Mouse (Mus musculus): ENCODE results near the gene Rbl1. TPM values are rescaled to one million over a fixed set of nuclear protein-coding genes. Genes with fewer than 3 reads are reported as not detected.

Gene Rbl1
- polyA plus RNA-seq, 1 experiment from 2014 or later, result 36.2 TPM

- H3K9ac ChIP-seq, result no peak overlapping the region
- 91% methylated on average over 9 of the region's 9 CpGs for WGBS
- peaks cover 6% of the 10 kb centered on the region; the same call in 1 of the 2 replicates for H3K9me3 ChIP-seq
- H3K4me3 ChIP-seq (replicated peaks), result no peak overlapping the region
- no peaks in the 10 kb centered on the region for H3K36me3 ChIP-seq (replicated peaks)
- H3K27ac ChIP-seq, result no peak overlapping the region
- H3K4me2 ChIP-seq, result no peak overlapping the region
- H3K4me1 ChIP-seq, result peaks cover 5% of the 10 kb centered on the region; the same call in 1 of the 2 replicates
- H3K27me3 ChIP-seq, result no peaks in the 10 kb centered on the region
- ATAC-seq (ENCODE audit: low FRiP score), result no peak
These were observed 66.2 kb downstream of the Rbl1 start for GRCm38 (mm10) chr2:157137959-157138731.

DNA sequence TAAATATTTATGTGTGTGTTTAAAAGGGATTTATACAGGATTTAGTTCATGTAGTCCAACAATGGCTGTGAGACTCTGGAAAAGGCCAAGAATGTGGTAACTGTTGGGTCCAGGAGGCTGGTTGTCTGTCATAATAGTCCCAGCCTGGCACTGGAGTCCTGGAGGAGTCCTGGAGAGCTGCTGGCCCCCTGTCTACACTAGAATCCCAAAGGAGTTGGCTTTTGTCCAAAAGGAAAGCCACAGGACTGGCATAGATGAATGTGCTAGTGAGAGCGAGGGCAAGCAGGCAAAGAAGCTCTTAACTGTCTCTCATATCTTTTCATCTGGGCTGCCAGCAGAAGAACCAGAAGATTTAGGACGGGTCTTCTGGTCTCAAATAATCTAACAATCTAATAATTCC is 67.7 kb downstream of the Rbl1 start:
- peaks cover 6% of the 10 kb centered on the region; the same call in 1 of the 2 replicates for H3K9me3 ChIP-seq
- H3K4me3 ChIP-seq (replicated peaks), result no peak overlapping the region
- ATAC-seq (ENCODE audit: low FRiP score), result no peak
- H3K27me3 ChIP-seq, result no peaks in the 10 kb centered on the region
- H3K4me1 ChIP-seq, result peaks cover 5% of the 10 kb centered on the region; the same call in 1 of the 2 replicates
- no peak overlapping the region for H3K4me2 ChIP-seq
- H3K36me3 ChIP-seq (replicated peaks), result no peaks in the 10 kb centered on the region
- no peak overlapping the region for H3K9ac ChIP-seq
- H3K27ac ChIP-seq, result no peak overlapping the region
- whole genome bisulfite sequencing, result 87% methylated on average over 2 of the region's 2 CpGs

GRCm38 (mm10) chr2:157136176-157136575 is 68.2 kb downstream of the Rbl1 start:
- Histone ChIP-seq H3K4me2 (no peak overlapping the region), H3K9me3 (peaks cover 6% of the 10 kb centered on the region; the same call in 1 of the 2 replicates), H3K27me3 (no peaks in the 10 kb centered on the region), H3K4me3 (replicated peaks) (no peak overlapping the region), H3K27ac (no peak overlapping the region), H3K9ac (no peak overlapping the region), H3K36me3 (replicated peaks) (no peaks in the 10 kb centered on the region), H3K4me1 (peaks cover 5% of the 10 kb centered on the region; the same call in 1 of the 2 replicates)
- WGBS, result 86% methylated on average over 4 of the region's 4 CpGs
- no peak for ATAC-seq (ENCODE audit: low FRiP score)

DNA sequence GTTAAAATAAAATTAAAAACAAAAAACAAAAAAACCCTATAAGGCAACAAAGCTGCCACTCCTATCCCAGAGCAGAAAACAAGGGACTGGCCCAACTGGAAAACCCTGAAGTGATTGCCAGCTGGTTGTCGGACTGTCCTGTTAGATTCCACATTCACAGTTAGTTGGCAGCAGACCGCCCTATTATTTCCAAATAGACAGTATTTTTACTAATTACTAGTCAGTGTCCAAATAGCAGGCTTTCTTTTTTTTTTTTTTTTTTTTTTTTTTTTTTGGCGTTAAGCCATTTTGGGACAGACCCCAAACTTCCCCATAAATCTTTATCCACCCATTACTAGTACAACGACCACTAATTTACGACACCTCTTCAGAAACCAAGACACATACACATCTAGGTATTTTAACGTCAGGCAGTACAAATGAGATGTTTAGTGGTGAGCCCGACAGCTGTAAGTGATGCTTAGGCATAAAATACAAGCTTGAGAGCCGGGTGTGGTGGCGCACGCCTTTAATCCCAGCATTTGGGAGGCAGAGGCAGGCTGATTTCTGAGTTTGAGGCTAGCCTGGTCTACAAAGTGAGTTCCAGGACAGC is 68.7 kb downstream of the Rbl1 start:
- H3K9ac ChIP-seq, result peak overlapping the region; percentile 78; the same call in 1 of the 2 replicates
- peaks cover 6% of the 10 kb centered on the region; the same call in 1 of the 2 replicates for H3K9me3 ChIP-seq
- peaks cover 5% of the 10 kb centered on the region; the same call in 1 of the 2 replicates for H3K4me1 ChIP-seq
- no peaks in the 10 kb centered on the region for H3K27me3 ChIP-seq
- H3K36me3 ChIP-seq (replicated peaks), result no peaks in the 10 kb centered on the region
- H3K4me3 ChIP-seq (replicated peaks), result peak overlapping the region; percentile 75
- ATAC-seq (ENCODE audit: low FRiP score), result 0 out of 2 replicates have a peak, but pooled peaks have one; percentile 28
- 86% methylated on average over 10 of the region's 10 CpGs for WGBS
- peak overlapping the region; percentile 66; the same call in 1 of the 2 replicates for H3K27ac ChIP-seq
- H3K4me2 ChIP-seq, result peak overlapping the region; percentile 90

GRCm38 (mm10) chr2:157135014-157135413 is 69.3 kb downstream of the Rbl1 start, which contains the start of gene Samhd1:
Samhd1 (minus strand) TSS chr2:157135265.
- Histone ChIP-seq H3K4me2 (peak within 1 kb of the TSS; percentile 90), H3K36me3 (replicated peaks) (no peaks in the 10 kb centered on the region), H3K9me3 (peaks cover 5% of the 10 kb centered on the region; the same call in 1 of the 2 replicates), H3K27me3 (no peaks in the 10 kb centered on the region), H3K4me3 (replicated peaks) (peak within 1 kb of the TSS; percentile 75), H3K4me1 (peaks cover 5% of the 10 kb centered on the region; the same call in 1 of the 2 replicates), H3K27ac (peak within 1 kb of the TSS; percentile 66; the same call in 1 of the 2 replicates), H3K9ac (peak within 1 kb of the TSS; percentile 78)
- peak; percentile 91 for ATAC-seq (ENCODE audit: low FRiP score)
- under 1% methylated on average over 32 of the region's 32 CpGs for WGBS

- H3K36me3 ChIP-seq (replicated peaks), result 0 out of 2 replicates have a peak, but pooled peaks cover under 1% of the 10 kb centered on the region
- peak overlapping the region; percentile 75 for H3K4me3 ChIP-seq (replicated peaks)
- H3K9ac ChIP-seq, result peak overlapping the region; percentile 78
- peaks cover under 1% of the 10 kb centered on the region; the same call in 1 of the 2 replicates for H3K9me3 ChIP-seq
- WGBS, result under 1% methylated on average over 25 of the region's 25 CpGs
- H3K4me1 ChIP-seq, result peaks cover 5% of the 10 kb centered on the region; the same call in 1 of the 2 replicates
- H3K4me2 ChIP-seq, result peak overlapping the region; percentile 90
- H3K27ac ChIP-seq, result 0 out of 2 replicates have a peak overlapping the region, but pooled peaks have one; percentile 66
- H3K27me3 ChIP-seq, result no peaks in the 10 kb centered on the region
- peak; percentile 67 for ATAC-seq (ENCODE audit: low FRiP score)
These were observed 69.8 kb downstream of the Rbl1 start for GRCm38 (mm10) chr2:157134479-157134931.

DNA sequence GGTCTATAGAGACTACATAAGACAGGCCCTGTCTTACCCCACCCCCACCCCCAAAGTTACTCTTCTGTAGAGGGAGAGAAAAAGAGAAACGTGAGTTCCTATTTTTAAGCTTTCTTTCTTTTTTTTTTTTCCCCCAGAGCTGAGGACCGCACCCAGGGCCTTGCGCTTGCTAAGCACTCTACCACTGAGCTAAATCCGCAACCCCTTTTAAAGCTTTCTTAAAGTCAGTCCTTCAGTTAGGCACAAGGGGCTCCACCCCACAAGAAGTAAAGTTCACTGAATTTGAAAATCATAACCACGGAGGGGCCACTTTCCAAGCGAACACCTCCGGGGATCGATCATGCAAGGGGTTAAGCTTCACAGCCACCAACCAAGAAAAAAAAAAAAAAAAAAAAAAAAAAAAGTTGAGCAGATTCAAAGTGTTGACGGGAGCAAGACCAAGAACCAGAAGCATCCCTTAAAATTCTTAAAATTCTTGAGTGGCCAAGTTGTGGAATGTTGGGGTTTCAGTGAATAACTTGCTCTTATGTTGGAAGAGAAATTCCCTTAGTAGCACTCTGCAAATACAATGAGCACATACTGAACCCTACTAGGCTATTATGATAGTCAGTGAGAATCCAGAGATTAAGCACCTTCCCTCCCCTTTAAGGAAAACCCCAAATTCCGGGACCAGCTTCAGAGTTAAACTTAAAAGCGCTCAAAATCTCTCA is 70.4 kb downstream of the Rbl1 start:
- no peaks in the 10 kb centered on the region for H3K27me3 ChIP-seq
- H3K9me3 ChIP-seq, result no peaks in the 10 kb centered on the region
- H3K36me3 ChIP-seq (replicated peaks), result 0 out of 2 replicates have a peak, but pooled peaks cover 5% of the 10 kb centered on the region
- no peak for ATAC-seq (ENCODE audit: low FRiP score)
- H3K4me3 ChIP-seq (replicated peaks), result peak overlapping the region; percentile 75
- peaks cover 5% of the 10 kb centered on the region; the same call in 1 of the 2 replicates for H3K4me1 ChIP-seq
- H3K27ac ChIP-seq, result 0 out of 2 replicates have a peak overlapping the region, but pooled peaks have one; percentile 66
- H3K9ac ChIP-seq, result peak overlapping the region; percentile 78
- peak overlapping the region; percentile 90 for H3K4me2 ChIP-seq
- 14% methylated on average over 11 of the region's 11 CpGs for WGBS

DNA sequence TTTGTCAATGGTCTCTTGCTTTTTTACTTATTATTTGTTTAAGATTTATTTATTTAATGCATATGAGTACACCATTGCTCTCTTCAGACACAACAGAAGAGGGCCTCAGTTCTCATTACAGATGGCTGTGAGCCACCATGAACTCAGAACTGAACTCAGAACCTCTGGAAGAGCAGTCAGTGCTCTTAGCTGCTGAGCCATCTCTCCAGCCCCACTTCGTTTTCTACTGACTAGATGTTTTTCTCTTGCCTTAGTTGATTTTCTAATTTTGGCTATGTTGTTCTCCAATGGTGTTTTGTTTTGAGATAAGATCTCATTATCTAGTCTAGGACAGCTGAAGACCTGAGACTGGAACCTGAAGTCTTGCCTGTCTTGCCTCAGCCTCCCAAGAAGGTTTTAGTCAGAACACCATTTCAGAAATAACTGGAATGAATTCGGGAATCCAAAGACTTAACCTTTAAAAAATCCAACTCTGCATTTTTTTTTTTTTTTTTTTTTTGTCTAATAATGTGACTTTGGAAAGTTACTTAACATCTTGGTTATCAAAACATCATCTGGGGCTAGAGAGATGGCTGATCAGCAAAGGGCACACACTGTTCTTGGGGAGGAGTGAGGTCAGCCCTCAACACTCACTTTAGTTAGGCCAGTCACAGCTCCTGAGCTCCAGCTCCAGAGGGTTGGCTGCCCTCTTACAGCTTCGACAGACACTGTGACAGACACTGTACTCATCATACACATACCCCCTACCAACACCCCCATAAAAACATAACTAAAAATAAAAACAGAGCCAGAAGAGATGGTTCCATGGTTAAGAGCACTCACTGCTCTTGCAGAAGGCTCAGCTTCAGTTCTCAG is 71.4 kb downstream of the Rbl1 start:
- H3K4me3 ChIP-seq (replicated peaks), result no peak overlapping the region
- H3K9me3 ChIP-seq, result no peaks in the 10 kb centered on the region
- no peak overlapping the region for H3K4me2 ChIP-seq
- H3K27ac ChIP-seq, result no peak overlapping the region
- no peak for ATAC-seq (ENCODE audit: low FRiP score)
- H3K9ac ChIP-seq, result no peak overlapping the region
- 0 out of 2 replicates have a peak, but pooled peaks cover 5% of the 10 kb centered on the region for H3K36me3 ChIP-seq (replicated peaks)
- peaks cover 5% of the 10 kb centered on the region; the same call in 1 of the 2 replicates for H3K4me1 ChIP-seq
- 84% methylated on average over 3 of the region's 3 CpGs for WGBS
- no peaks in the 10 kb centered on the region for H3K27me3 ChIP-seq

DNA sequence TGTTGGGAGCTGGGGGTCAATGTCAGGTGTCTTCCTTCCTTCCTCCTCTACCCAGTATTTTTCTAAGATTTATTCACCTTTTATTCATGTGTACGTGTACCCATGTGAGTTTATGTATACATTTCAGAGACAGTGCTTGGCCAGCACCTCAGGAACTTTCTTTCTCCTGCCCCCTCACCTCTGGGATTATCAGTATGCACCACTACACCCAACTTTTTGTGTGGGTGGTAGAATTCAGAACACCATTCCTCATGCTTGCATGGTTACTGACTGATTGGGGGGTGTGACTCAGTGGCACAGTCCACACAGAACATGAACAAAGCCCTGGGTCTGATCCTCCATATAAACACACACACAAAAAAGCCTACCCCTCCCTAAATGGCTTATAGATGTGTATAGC is 72.2 kb downstream of the Rbl1 start:
- H3K27ac ChIP-seq, result no peak overlapping the region
- H3K9me3 ChIP-seq, result no peaks in the 10 kb centered on the region
- WGBS, result 91% methylated on average over 1 of the region's 1 CpGs

DNA sequence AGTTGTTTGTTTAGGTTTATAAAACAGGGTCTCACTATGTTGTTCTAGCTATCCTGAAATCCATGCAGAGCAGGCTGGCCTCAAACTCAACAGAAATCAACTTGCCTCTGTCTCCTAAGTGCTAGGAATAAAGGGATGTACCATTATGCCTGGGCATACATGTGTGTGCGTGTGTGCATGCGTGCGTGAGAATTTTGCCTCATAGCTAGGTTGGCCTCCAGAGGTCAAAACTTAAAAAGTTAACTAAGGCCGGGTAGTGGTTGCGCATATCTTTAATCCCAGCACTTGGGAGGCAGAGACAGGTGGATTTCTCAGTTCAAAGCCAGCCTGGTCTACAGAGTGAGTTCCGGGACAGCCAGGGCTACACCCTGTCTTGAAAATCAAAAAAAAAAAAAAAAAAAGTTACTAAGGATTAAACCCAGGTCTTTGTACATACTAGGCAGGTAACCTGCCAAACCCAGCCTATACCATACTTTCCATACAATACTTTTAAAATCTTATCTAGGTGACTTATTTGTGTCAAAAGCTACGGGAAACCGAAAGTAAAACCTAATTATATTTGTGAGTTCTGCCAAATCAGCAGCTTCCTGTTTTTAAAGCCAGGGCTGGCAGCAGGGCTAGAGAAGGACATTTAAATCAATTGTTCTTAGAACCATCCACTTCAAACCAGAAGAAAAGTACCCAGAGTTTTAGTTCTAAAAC is 73.4 kb downstream of the Rbl1 start:
- WGBS, result 90% methylated on average over 8 of the region's 8 CpGs
- 0 out of 2 replicates have a peak, but pooled peaks cover 8% of the 10 kb centered on the region for H3K36me3 ChIP-seq (replicated peaks)
- no peak for ATAC-seq (ENCODE audit: low FRiP score)
- no peaks in the 10 kb centered on the region for H3K27me3 ChIP-seq
- H3K4me3 ChIP-seq (replicated peaks), result no peak overlapping the region
- peaks cover 5% of the 10 kb centered on the region; the same call in 1 of the 2 replicates for H3K4me1 ChIP-seq
- no peak overlapping the region for H3K4me2 ChIP-seq
- no peak overlapping the region for H3K27ac ChIP-seq
- no peak overlapping the region for H3K9ac ChIP-seq
- no peaks in the 10 kb centered on the region for H3K9me3 ChIP-seq

More for the DNA sequence above, 72.2 kb downstream of the Rbl1 start:
- H3K4me1 ChIP-seq, result peaks cover 5% of the 10 kb centered on the region; the same call in 1 of the 2 replicates
- ATAC-seq (ENCODE audit: low FRiP score), result no peak
- no peak overlapping the region for H3K4me3 ChIP-seq (replicated peaks)
- no peak overlapping the region for H3K9ac ChIP-seq
- no peak overlapping the region for H3K4me2 ChIP-seq
- H3K36me3 ChIP-seq (replicated peaks), result 0 out of 2 replicates have a peak, but pooled peaks cover 6% of the 10 kb centered on the region
- H3K27me3 ChIP-seq, result no peaks in the 10 kb centered on the region
